Comparison of ENCODE assay signal across 34 mouse cellular contexts in genomic region chr7:28149841-28150240, GRCm38 (mm10). TPM values are rescaled to one million over a fixed set of nuclear protein-coding genes. Genes with fewer than 3 reads are reported as not detected.
"Had no signal": no experiment of that assay in that cellular context is flagged by ENCODE, and none has a peak within 500 bp of the region (broad histone marks: within the 10 kb centered on the region; RNA-seq: fewer than 3 reads in every experiment).

No protein-coding gene starts in this region.

- H3K4me3 ChIP-seq: embryonic facial prominence, embryonic 10.5 days; embryonic facial prominence, embryonic 12.5 days; embryonic facial prominence, embryonic 13.5 days; embryonic facial prominence, embryonic 15.5 days; erythroblast, embryonic 14.5 days; forebrain, embryonic 10.5 days; forebrain, embryonic 12.5 days; forebrain, embryonic 13.5 days; forebrain, embryonic 15.5 days; gastrocnemius, adult 2 months; heart, adult 2 months had no signal

- H3K4me1 ChIP-seq: embryonic facial prominence, embryonic 13.5 days; embryonic facial prominence, embryonic 15.5 days; forebrain, embryonic 15.5 days had no signal

- ATAC-seq: forebrain, embryonic 13.5 days; forebrain, embryonic 14.5 days; forebrain, embryonic 15.5 days; forebrain, embryonic 16.5 days had no signal

- H3K27me3 ChIP-seq: embryonic facial prominence, embryonic 13.5 days; forebrain, embryonic 15.5 days had no signal

- H3K9me3 ChIP-seq: embryonic facial prominence, embryonic 10.5 days; embryonic facial prominence, embryonic 12.5 days; embryonic facial prominence, embryonic 13.5 days; embryonic facial prominence, embryonic 15.5 days; forebrain, embryonic 10.5 days; forebrain, embryonic 12.5 days; forebrain, embryonic 13.5 days; forebrain, embryonic 15.5 days had no signal

- H3K36me3 ChIP-seq: embryonic facial prominence, embryonic 10.5 days; embryonic facial prominence, embryonic 12.5 days; embryonic facial prominence, embryonic 13.5 days; embryonic facial prominence, embryonic 15.5 days; forebrain, embryonic 10.5 days; forebrain, embryonic 12.5 days; forebrain, embryonic 15.5 days had no signal

- H3K9ac ChIP-seq: embryonic facial prominence, embryonic 12.5 days; embryonic facial prominence, embryonic 15.5 days; forebrain, embryonic 12.5 days; forebrain, embryonic 13.5 days; forebrain, embryonic 15.5 days had no signal

- DNase-seq: cerebellum, adult 9-10 months; cerebellum, adult 9-11 months; cerebellum, postnatal 10 days; cerebellum, postnatal 14 days; cerebellum, postnatal 25 days; cerebellum, postnatal 36 days; embryo, embryonic 11 days; gastrocnemius, adult 2 months; gastrocnemius, postnatal 10 days; gastrocnemius, postnatal 14 days; gastrocnemius, postnatal 25 days; gastrocnemius, postnatal 36 days; heart, adult 11 months; heart, adult 18-20 months; heart, adult 2 months had no signal

- H3K4me2 ChIP-seq: embryonic facial prominence, embryonic 12.5 days; embryonic facial prominence, embryonic 13.5 days; embryonic facial prominence, embryonic 15.5 days; forebrain, embryonic 12.5 days; forebrain, embryonic 13.5 days; forebrain, embryonic 15.5 days had no signal

- H3K27ac ChIP-seq: embryonic facial prominence, embryonic 10.5 days; embryonic facial prominence, embryonic 12.5 days; embryonic facial prominence, embryonic 13.5 days; embryonic facial prominence, embryonic 15.5 days; forebrain, embryonic 10.5 days; forebrain, embryonic 12.5 days; forebrain, embryonic 13.5 days; forebrain, embryonic 15.5 days; gastrocnemius, adult 2 months; heart, adult 2 months had no signal

RNA-seq across cellular contexts. Expression of gene 9530053A07Rik, which starts 20.6 kb away (rescaled TPM):
- total RNA-seq: common myeloid progenitor, adult 5-6 weeks; gastrocnemius, adult 18-20 months; gastrocnemius, adult 2 months; gastrocnemius, adult 8-10 months; gastrocnemius, postnatal 10 days; gastrocnemius, postnatal 14 days; gastrocnemius, postnatal 25 days; gastrocnemius, postnatal 36 days; gastrocnemius, postnatal 4 days; granulocyte monocyte progenitor cell, adult 5-6 weeks; heart, adult 18-20 months; heart, adult 2 months; heart, adult 8-10 months had no signal
- polyA plus RNA-seq: embryonic facial prominence, embryonic 11.5 days; frontal cortex, adult 2 months had no signal
